Mouse (Mus musculus) adrenal gland, postnatal 10 days (tissue): ENCODE data around the gene Snrpd3. TPM values are rescaled to one million over a fixed set of nuclear protein-coding genes. Genes with fewer than 3 reads are reported as not detected.
A peak's percentile ranks its signal among the peaks of the same experiment; 100 is the strongest.

Experiments
- DNase-seq: peaks from one replicate; pipeline ENCODE4 v3.0.0; 2021; ENCODE audit warnings: mixed read lengths
- total RNA-seq, 2 experiments: library from RNA; stranded (reverse); gene quantifications; 2 replicates each; pipeline ENCODE4 v1.2.3; 2021

The Snrpd3 gene
- total RNA-seq, 2 experiments from 2014 or later, result 96.8 to 100.0 TPM

GRCm38 (mm10) chr10:75568029-75568428, 50.7 kb downstream of the Snrpd3 start:
- DNase-seq, result no peak

- DNase-seq, result no peak
Observed at GRCm38 (mm10) chr10:75568441-75568840, 51.1 kb downstream of the Snrpd3 start.

GRCm38 (mm10) chr10:75568851-75569250, 51.5 kb downstream of the Snrpd3 start:
- no peak for DNase-seq

- no peak for DNase-seq
Observed at GRCm38 (mm10) chr10:75570981-75571657, 53.8 kb downstream of the Snrpd3 start.

DNA sequence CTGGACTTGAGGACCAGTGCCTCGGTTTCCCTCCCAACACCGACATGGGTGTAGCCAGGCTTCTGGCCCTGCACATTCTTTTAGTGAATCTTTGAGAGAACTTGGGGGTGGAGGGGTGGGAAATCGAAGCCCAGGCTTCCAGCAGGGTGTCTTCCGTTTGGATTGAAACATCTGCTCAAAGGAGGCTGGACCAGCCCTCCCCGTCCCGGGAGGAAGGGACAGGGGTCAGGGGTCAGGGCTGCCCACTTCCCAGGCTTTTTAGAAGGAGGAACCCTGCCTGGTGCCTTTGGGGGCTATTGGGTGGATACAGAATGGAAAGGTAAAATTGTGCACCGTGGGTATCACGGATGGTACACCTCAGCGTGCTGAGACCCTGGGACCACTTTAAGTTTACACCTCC, 54.6 kb downstream of the Snrpd3 start:
- DNase-seq, result no peak

GRCm38 (mm10) chr10:75573181-75573580, 55.8 kb downstream of the Snrpd3 start:
- DNase-seq, result no peak

DNA sequence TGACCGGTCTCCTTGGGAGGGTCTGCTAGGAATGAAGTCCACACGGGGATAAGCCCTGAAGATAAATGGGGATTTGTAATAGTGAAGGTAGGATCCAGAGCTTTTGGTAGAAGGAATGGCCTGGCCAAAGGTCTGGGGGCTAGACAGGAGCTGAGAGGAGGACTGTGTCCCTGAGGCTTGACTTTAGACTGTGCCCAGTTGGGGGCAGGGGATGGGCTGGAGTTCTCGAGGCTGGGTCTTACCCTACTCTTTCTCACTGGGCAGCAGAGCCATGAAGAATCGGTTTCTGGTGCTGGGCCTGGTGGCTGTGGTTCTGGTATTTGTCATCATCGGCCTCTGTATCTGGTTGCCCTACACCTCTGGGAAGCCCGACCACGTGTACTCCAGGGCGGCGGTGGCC, 56.6 kb downstream of the Snrpd3 start:
- no peak for DNase-seq

GRCm38 (mm10) chr10:75579129-75579528, 61.8 kb downstream of the Snrpd3 start:
- DNase-seq, result no peak

- DNase-seq, result peak; percentile 93
Observed at GRCm38 (mm10) chr10:75585876-75586552, 68.7 kb downstream of the Snrpd3 start.

- no peak for DNase-seq
Observed at GRCm38 (mm10) chr10:75586553-75586879, 69.2 kb downstream of the Snrpd3 start.

Other genes starting within 250 kb of the Snrpd3 start
- 10 to 100 TPM; 10.2 to 12.8 TPM for gene Adora2a, start 200.7 kb upstream of the Snrpd3 start, total RNA-seq
- gene Upb1, start 116.4 kb upstream of the Snrpd3 start, total RNA-seq, result 10 to 100 TPM; 22.7 to 57.8 TPM
- gene Gucd1, start 421 bp downstream of the Snrpd3 start, total RNA-seq, result 10 to 100 TPM; 51.3 to 57.3 TPM
- 1 to 10 TPM; 1.1 to 3.9 TPM for gene Lrrc75b, start 42.8 kb downstream of the Snrpd3 start, total RNA-seq
- under 1 TPM; 0.48 to 0.88 TPM for gene Ggt1, start 44.1 kb downstream of the Snrpd3 start, total RNA-seq
- 1 to 10 TPM; 7.3 to 8.3 TPM for gene Ggt5, start 71.8 kb downstream of the Snrpd3 start, total RNA-seq
- gene Susd2, start 126.5 kb downstream of the Snrpd3 start, total RNA-seq, result 1 to 10 TPM; 7.3 to 9.0 TPM
- 10 to 100 TPM; 27.1 to 39.2 TPM for gene Cabin1, start 246.8 kb downstream of the Snrpd3 start, total RNA-seq